Mouse (Mus musculus) kidney, adult 2 months (tissue): Measurements from ENCODE around the gene Arrdc4. TPM values are rescaled to one million over a fixed set of nuclear protein-coding genes. Genes with fewer than 3 reads are reported as not detected.

Experiments
- DNase-seq: peaks from one replicate; pipeline ENCODE4 v3.0.0; 2021
- H3K27ac ChIP-seq: fragments of 200-500 bp; 2 replicates; pipeline ENCODE4 v1.5.1; 2012; ENCODE audit warnings: low read depth, low read length, control low read depth, inconsistent platforms; ENCODE audit not compliant: insufficient read depth
- H3K27me3 ChIP-seq: fragments of 200-500 bp; replicated peaks from 2 replicates; pipeline ENCODE4 v1.6.1; 2012; ENCODE audit warnings: mild to moderate bottlenecking, moderate library complexity, low read length, inconsistent platforms; ENCODE audit not compliant: control insufficient read depth, insufficient read depth
- H3K36me3 ChIP-seq: fragments of 200-500 bp; 2 replicates; pipeline ENCODE4 v1.6.1; 2012; ENCODE audit warnings: mild to moderate bottlenecking, moderate library complexity, low read length, inconsistent platforms; ENCODE audit not compliant: control insufficient read depth, insufficient read depth
- H3K4me1 ChIP-seq: fragments of 200-500 bp; 2 replicates; pipeline ENCODE4 v1.6.1; 2011; ENCODE audit warnings: low read length; ENCODE audit not compliant: control insufficient read depth, insufficient read depth
- H3K4me3 ChIP-seq: fragments of 200-500 bp; 2 replicates; pipeline ENCODE4 v1.5.1; 2011; ENCODE audit warnings: mild to moderate bottlenecking, low read depth, low read length, control low read depth; ENCODE audit not compliant: insufficient read depth
- CTCF ChIP-seq: fragments of 200-500 bp; conservative IDR thresholded peaks from 2 replicates; pipeline ENCODE4 v1.5.1; 2011; ENCODE audit warnings: low read depth, mild to moderate bottlenecking, control low read depth, low read length, moderate library complexity, mixed read lengths; ENCODE audit not compliant: insufficient read depth, insufficient read length
- POLR2A ChIP-seq: fragments of 200-500 bp; IDR thresholded peaks from one replicate; pipeline ENCODE4 v1.6.1; 2011; ENCODE audit warnings: low read depth, low read length, control low read depth
- WGBS: fragments of 180-500 bp; shearing (Covaris S2); methylation state at CpG from one replicate; pipeline ENCODE4 v1.1.7; 2018; 5-methylcytosine and 5-hydroxymethylcytosine counted together
- polyA plus RNA-seq: library from polyadenylated mRNA; depleted of rRNA; stranded (reverse); fragments of >200 nt; gene quantifications from 2 replicates; pipeline ENCODE4 v1.2.3, GENCODE M21; 2012; rRNA removed

The Arrdc4 gene
- polyA plus RNA-seq: 4.5 and 6.8 TPM in 2 replicates

DNA sequence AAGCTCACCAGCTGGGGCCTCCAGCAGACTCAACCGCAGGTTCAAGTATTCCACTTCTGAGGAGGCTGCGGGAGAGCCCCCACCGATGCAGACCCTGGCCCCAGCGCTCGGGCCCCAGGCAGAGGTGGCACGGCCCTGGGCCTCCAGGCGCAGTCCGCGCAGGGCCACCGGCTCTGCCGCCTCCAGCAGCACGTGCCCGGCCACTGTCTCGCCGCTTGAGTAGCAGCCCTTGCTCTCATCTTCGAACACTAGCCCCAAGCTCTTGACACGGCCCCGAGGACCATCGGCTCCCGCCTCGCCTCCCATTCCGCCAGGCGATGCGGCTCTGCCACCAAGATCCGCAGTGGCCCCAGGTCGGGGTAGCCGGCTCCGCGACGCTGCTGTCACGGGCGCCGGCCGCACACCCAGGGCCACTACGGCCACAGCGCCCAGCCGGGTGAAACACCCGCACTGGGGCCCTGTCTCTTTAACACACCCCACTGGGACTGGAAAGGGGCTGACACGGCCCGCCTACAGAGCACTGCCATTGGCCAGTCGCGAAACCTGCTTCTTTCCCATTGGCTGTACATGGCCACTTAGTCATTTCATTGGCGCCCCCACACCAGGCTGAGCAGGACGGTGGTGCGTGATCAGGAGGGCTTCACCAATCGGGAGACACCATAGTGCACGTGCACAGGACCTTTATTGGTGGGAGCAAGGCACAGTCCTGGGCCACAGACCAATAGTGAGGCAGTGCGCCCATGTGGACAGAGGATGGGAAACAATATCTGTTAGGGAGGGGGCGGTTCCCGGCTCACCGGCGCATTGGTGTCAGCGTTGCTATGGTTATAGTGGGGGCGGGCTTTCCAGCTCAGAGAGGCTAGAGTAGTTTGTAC is at the start of gene Arrdc4:
TSS of gene Arrdc4 (minus strand) at position 481 of the 875 bp plus-strand sequence.
- Histone ChIP-seq H3K4me1 (peaks cover 5% of the 10 kb centered on the region; the same call in 1 of the 2 replicates), H3K36me3 (no peaks in the 10 kb centered on the region), H3K4me3 (peak within 1 kb of the TSS; percentile 65), H3K27ac (peak within 1 kb of the TSS; percentile 40), H3K27me3 (no peaks in the 10 kb centered on the region)
- TF ChIP-seq POLR2A (peak; percentile 50), CTCF (no peak)
- under 1% methylated on average over 54 of the region's 54 CpGs for WGBS
- DNase-seq: peak; percentile 100

DNA sequence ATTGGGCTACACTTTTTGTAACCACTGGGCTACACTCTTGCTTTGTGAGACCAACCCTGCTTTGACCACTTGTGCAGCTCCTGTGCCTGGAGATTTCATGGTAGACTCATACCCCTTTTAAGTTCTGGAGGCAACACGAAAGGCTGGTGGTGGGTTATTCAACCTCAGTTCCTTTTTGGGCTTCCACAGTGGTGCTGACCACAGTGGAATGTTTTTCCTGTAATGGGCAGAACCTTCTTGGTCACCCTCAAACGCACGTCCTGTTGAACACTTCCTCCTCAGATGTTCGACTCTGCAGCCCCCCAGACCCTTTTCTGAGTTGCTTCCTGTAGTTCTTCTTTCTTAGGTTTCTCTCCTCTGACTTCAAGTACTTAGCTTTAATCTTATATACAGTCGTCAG is 46.5 kb upstream of the Arrdc4 start:
- H3K27me3 ChIP-seq: no peaks in the 10 kb centered on the region
- 44% methylated on average over 5 of the region's 5 CpGs for WGBS
- no peak for DNase-seq
- TF ChIP-seq CTCF: no peak
- H3K27ac ChIP-seq: no peak overlapping the region
- H3K4me3 ChIP-seq: no peak overlapping the region
- H3K4me1 ChIP-seq: no peaks in the 10 kb centered on the region
- H3K36me3 ChIP-seq: no peaks in the 10 kb centered on the region

DNA sequence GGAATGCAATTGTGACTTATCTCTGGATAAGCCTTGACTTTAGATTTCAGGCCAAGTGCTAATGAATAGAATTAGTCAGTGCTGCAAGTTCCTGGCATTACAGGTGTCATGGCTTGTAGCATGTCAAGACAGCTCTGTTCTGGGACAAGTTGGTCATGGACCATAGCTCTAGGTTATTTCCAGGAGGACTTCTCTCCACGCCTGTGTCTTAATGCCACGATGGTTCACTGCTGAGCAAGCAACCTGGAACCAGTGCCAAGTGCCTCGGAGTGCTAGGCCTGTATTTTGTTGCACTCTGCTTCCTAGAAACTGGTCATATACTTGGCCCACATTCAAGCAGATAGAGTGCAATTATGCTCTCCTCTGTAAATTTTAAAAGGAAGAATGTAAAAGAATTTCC is 39.7 kb upstream of the Arrdc4 start:
- 22% methylated on average over 3 of the region's 3 CpGs for WGBS
- TF ChIP-seq POLR2A: no peak
- no peak for TF ChIP-seq CTCF
- Histone ChIP-seq H3K36me3 (no peaks in the 10 kb centered on the region), H3K27ac (no peak overlapping the region), H3K4me3 (no peak overlapping the region), H3K4me1 (no peaks in the 10 kb centered on the region), H3K27me3 (no peaks in the 10 kb centered on the region)
- DNase-seq: peak; percentile 58

DNA sequence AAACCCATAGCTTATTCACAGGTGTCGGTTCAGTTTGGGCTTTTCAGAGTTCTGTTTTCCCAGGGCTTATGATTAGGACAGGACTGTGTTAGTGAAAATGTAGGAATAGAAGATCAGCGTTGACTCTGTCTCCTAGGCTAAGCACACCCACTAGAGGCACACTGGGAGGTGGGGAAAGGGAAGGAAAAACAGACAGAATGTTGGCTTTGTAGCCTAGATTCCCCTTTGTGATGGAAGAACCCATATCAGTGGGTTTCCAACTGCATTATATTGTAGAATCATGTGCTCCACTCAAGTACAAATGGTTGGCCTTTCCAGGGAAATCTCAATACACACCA is 22.7 kb upstream of the Arrdc4 start:
- WGBS: 73% methylated on average over 2 of the region's 2 CpGs
- no peak for TF ChIP-seq CTCF
- no peak for TF ChIP-seq POLR2A
- peak overlapping the region; percentile 68 for H3K27ac ChIP-seq

DNA sequence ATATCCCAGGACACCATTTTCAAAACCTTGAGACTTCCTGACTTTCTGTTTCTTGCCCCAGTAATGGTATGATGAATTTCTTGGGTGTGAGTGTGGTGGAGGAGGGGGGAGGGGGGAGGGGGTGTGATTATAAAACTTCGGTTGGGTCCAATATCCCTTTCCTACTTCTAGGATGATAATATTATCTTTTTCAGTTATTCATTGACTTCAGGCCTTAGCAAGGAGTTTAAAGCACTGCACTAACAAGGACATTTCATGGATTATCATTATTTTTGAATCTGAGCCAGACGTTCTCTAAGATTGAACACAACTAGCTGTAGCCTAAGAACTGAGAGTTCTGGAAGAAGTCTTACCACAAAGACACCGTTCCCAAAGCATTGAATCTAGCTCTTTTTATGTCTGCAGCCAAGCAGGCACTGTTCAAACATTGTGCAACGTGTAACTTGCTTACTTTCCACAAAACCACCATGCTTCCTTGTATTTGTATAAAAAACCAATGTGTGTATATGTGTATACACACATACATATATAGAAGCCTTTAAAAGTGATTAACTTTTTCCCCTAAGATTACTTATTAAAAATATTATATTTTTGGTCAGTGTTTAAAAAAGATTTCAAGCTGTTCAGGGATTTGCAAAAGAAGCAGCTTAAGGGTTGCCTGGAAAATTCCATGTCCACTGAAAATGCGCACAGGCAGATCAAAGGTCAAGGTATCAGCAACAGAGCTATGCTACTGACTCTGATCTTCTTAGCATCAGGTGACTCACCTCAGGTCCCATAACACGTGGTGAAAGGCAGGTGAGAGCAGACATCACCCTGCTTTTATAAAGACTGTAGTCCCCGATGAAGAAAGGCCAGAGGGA is 22.1 kb upstream of the Arrdc4 start:
- Histone ChIP-seq H3K36me3 (no peaks in the 10 kb centered on the region), H3K4me3 (no peak overlapping the region), H3K27ac (peak overlapping the region; percentile 72; the same call in 1 of the 2 replicates), H3K4me1 (no peaks in the 10 kb centered on the region; the same call in 1 of the 2 replicates), H3K27me3 (no peaks in the 10 kb centered on the region)
- DNase-seq: peak; percentile 83
- TF ChIP-seq POLR2A (no peak), CTCF (no peak)
- 53% methylated on average over 7 of the region's 7 CpGs for WGBS

More for the DNA sequence above, 22.7 kb upstream of the Arrdc4 start:
- Histone ChIP-seq H3K4me3 (no peak overlapping the region), H3K36me3 (no peaks in the 10 kb centered on the region), H3K4me1 (no peaks in the 10 kb centered on the region; the same call in 1 of the 2 replicates), H3K27me3 (no peaks in the 10 kb centered on the region)
- DNase-seq: no peak

DNA sequence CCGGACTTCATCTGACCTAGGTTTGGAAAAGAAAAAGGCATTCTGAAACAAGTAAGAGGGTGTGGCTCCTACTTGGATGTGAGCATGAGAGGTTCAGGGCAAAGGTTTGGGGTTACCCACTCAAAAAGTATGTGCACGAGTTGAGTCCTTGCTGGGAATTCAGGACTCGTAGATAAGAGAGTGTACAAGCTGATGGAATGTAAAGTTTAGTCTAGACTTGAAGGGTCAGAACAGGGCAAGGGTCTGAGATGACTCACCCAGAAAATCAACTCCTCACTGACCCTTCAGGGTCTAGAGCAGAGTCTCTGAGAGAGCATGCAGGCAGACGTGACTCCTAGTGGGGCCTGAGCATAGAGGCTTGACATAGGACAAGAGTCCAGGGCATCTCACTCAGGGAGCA is 16.9 kb upstream of the Arrdc4 start:
- H3K4me1 ChIP-seq: no peaks in the 10 kb centered on the region
- WGBS: 87% methylated on average over 4 of the region's 4 CpGs
- no peak for DNase-seq
- H3K27ac ChIP-seq: no peak overlapping the region
- TF ChIP-seq POLR2A (no peak), CTCF (no peak)
- no peaks in the 10 kb centered on the region for H3K27me3 ChIP-seq
- H3K36me3 ChIP-seq: no peaks in the 10 kb centered on the region
- no peak overlapping the region for H3K4me3 ChIP-seq
